Mouse (Mus musculus) CH12.LX (cell line): ENCODE measurements around the gene Apoc2.

Source experiments
- CHD2 ChIP-seq: IDR thresholded peaks from 2 replicates; pipeline ENCODE4 v1.6.1; 2011; ENCODE audit warnings: low read length, improper control_type of control experiment
- CTCF ChIP-seq, 2 experiments: IDR thresholded peaks in 1 of 2; conservative IDR thresholded peaks in 1 of 2; 2 replicates each; pipeline ENCODE4 v1.5.1; 2011 to 2012; ENCODE audit warnings: low read depth in 2 of 2, low read length in 2 of 2, improper control_type of control experiment in 1 of 2, inconsistent platforms in 1 of 2, mild to moderate bottlenecking in 1 of 2, moderate library complexity in 1 of 2
- ELF1 ChIP-seq: IDR thresholded peaks from 2 replicates; pipeline ENCODE4 v1.6.1; 2014; ENCODE audit warnings: low read depth, mild to moderate bottlenecking, inconsistent platforms, low read length, improper control_type of control experiment
- EP300 ChIP-seq: IDR thresholded peaks from 2 replicates; pipeline ENCODE4 v1.6.1; 2011; ENCODE audit warnings: low read length, improper control_type of control experiment
- ETS1 ChIP-seq: conservative IDR thresholded peaks from 2 replicates; pipeline ENCODE4 v1.6.1; 2012; ENCODE audit warnings: low read depth, mild to moderate bottlenecking, inconsistent platforms, low read length, improper control_type of control experiment, moderate library complexity
- MAX ChIP-seq: IDR thresholded peaks from 2 replicates; pipeline ENCODE4 v1.6.1; 2011; ENCODE audit warnings: low read length, improper control_type of control experiment
- MYC ChIP-seq: IDR thresholded peaks from 2 replicates; pipeline ENCODE4 v1.6.1; 2011; ENCODE audit warnings: low read depth, mild to moderate bottlenecking, improper control_type of control experiment, low read length
- POLR2A ChIP-seq: IDR thresholded peaks from 2 replicates; pipeline ENCODE4 v1.6.1; 2011; ENCODE audit warnings: low read depth, mild to moderate bottlenecking, improper control_type of control experiment, low read length
- SMC3 ChIP-seq: IDR thresholded peaks from 2 replicates; pipeline ENCODE4 v1.6.1; 2011; ENCODE audit warnings: low read depth, low read length, improper control_type of control experiment
- TCF12 ChIP-seq: IDR thresholded peaks from 2 replicates; pipeline ENCODE4 v1.6.1; 2014; ENCODE audit warnings: low read depth, mild to moderate bottlenecking, inconsistent platforms, low read length, improper control_type of control experiment
- USF1 ChIP-seq: IDR thresholded peaks from 2 replicates; pipeline ENCODE4 v1.6.1; 2014; ENCODE audit warnings: low read depth, mild to moderate bottlenecking, inconsistent platforms, low read length, improper control_type of control experiment
- USF2 ChIP-seq: conservative IDR thresholded peaks from 2 replicates; pipeline ENCODE4 v1.6.1; 2011; ENCODE audit warnings: low read depth, low read length, improper control_type of control experiment

DNA sequence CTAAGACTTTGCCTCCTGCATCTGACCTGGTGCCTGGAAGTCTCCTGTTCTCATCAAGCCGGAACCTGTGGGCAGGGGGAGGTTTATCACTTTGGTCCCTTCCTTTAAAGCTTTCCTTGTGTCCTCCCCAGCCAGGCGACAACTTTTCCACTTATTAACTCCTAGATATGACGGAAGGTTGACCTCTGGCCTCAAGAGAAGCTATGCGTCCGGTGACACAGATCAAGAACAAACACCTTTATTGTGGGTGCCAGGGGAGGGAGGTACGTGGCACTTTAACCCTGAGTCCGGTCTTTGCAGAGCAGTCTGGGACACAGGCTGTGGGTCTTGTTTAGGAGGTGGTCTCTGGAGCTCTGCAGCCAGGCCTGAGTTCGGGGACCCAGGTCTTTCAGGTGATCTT, at the start of gene Apoc2:
- no peak for TF ChIP-seq SMC3
- TF ChIP-seq CTCF (conservative IDR thresholded peaks at IDR 0.05 in 1 of 2, IDR thresholded peaks at IDR 0.05 in 1 of 2; ENCODE audit: low read depth in 2 of 2, low read length in 2 of 2) = no peak
- no peak for TF ChIP-seq ETS1
- TF ChIP-seq MYC = no peak
- no peak for TF ChIP-seq EP300
- no peak for TF ChIP-seq USF1
- no peak for TF ChIP-seq TCF12
- no peak for TF ChIP-seq ELF1
- no peak for TF ChIP-seq MAX
- TF ChIP-seq USF2 = no peak
- no peak for TF ChIP-seq POLR2A
- no peak for TF ChIP-seq CHD2
